Mouse (Mus musculus) neural tube, embryonic 14.5 days (tissue): ENCODE measurements at regions not wholly inside any gene's neighbourhood (a gene's known extent, or its start where the extent isn't known, plus 50 kb on each side); places are given as distances from the start of the nearest gene placed in this dataset.

Source experiments
- ATAC-seq: fragments of 200-750 bp; cut with Nextera tagmentation; 2 replicates; pipeline ENCODE4 v1.8.0; 2017; ENCODE audit warnings: low read depth, mild to moderate bottlenecking, moderate TSS enrichment, moderate library complexity
- H3K27ac ChIP-seq: fragments of 300-500 bp; sonication (generic); 2 replicates; pipeline ENCODE4 v1.5.1; 2014; ENCODE audit warnings: low read depth, mild to moderate bottlenecking, control low read depth, low read length, moderate library complexity, mixed read lengths
- H3K27me3 ChIP-seq: fragments of 300-500 bp; sonication (generic); 2 replicates; pipeline ENCODE4 v1.6.1; 2014; ENCODE audit warnings: low read length; ENCODE audit not compliant: control insufficient read depth, insufficient read depth
- H3K36me3 ChIP-seq: fragments of 300-500 bp; sonication (generic); 2 replicates; pipeline ENCODE4 v1.6.1; 2014; ENCODE audit warnings: low read length, mixed read lengths; ENCODE audit not compliant: control insufficient read depth, insufficient read depth
- H3K4me1 ChIP-seq: fragments of 300-500 bp; sonication (generic); 2 replicates; pipeline ENCODE4 v1.6.1; 2014; ENCODE audit warnings: low read length; ENCODE audit not compliant: control insufficient read depth, insufficient read depth
- H3K4me2 ChIP-seq: fragments of 300-500 bp; sonication (generic); 2 replicates; pipeline ENCODE4 v1.6.1; 2014; ENCODE audit warnings: mild to moderate bottlenecking, low read depth, low read length, control low read depth
- H3K4me3 ChIP-seq: fragments of 300-500 bp; sonication (generic); 2 replicates; pipeline ENCODE4 v1.5.1; 2014; ENCODE audit warnings: low read depth, low read length, control low read depth, mixed read lengths
- H3K9ac ChIP-seq: fragments of 300-500 bp; sonication (generic); replicated peaks from 2 replicates; pipeline ENCODE4 v1.6.1; 2014; ENCODE audit warnings: low read depth, mild to moderate bottlenecking, control low read depth, low read length, mixed read lengths
- H3K9me3 ChIP-seq: fragments of 300-500 bp; sonication (generic); 2 replicates; pipeline ENCODE4 v1.6.1; 2016; ENCODE audit warnings: low read length; ENCODE audit not compliant: control insufficient read depth
- WGBS: fragments of 180-500 bp; shearing (Covaris S2); extraction: QIAGEN DNeasy Blood & Tissue Kit; methylation state at CpG from one replicate; pipeline ENCODE4 v1.1.7; 2014; 5-methylcytosine and 5-hydroxymethylcytosine counted together

GRCm38 (mm10) chr4:55711500-55712341, 179.5 kb upstream of the Klf4 start:
- Histone ChIP-seq H3K4me1 (0 out of 2 replicates have a peak, but pooled peaks cover 2% of the 10 kb centered on the region), H3K27ac (no peak overlapping the region), H3K27me3 (no peaks in the 10 kb centered on the region), H3K4me2 (no peak overlapping the region), H3K36me3 (no peaks in the 10 kb centered on the region), H3K4me3 (no peak overlapping the region), H3K9ac (no peak overlapping the region), H3K9me3 (no peaks in the 10 kb centered on the region)
- WGBS, result 47% methylated on average over 13 of the region's 13 CpGs
- ATAC-seq, result peak; percentile 81; the same call in 1 of the 2 replicates

GRCm38 (mm10) chr4:55710476-55710875, 178.2 kb upstream of the Klf4 start:
- no peak overlapping the region for H3K9ac ChIP-seq
- 0 out of 2 replicates have a peak, but pooled peaks cover 2% of the 10 kb centered on the region for H3K4me1 ChIP-seq
- H3K9me3 ChIP-seq, result no peaks in the 10 kb centered on the region
- ATAC-seq, result no peak
- H3K4me2 ChIP-seq, result no peak overlapping the region
- H3K36me3 ChIP-seq, result no peaks in the 10 kb centered on the region
- 91% methylated on average over 5 of the region's 5 CpGs for WGBS
- no peak overlapping the region for H3K4me3 ChIP-seq
- no peaks in the 10 kb centered on the region for H3K27me3 ChIP-seq
- H3K27ac ChIP-seq, result no peak overlapping the region

GRCm38 (mm10) chr4:55708808-55709207, 176.5 kb upstream of the Klf4 start:
- Histone ChIP-seq H3K4me3 (no peak overlapping the region), H3K27ac (no peak overlapping the region), H3K9me3 (no peaks in the 10 kb centered on the region), H3K9ac (no peak overlapping the region), H3K27me3 (no peaks in the 10 kb centered on the region), H3K36me3 (no peaks in the 10 kb centered on the region), H3K4me1 (0 out of 2 replicates have a peak, but pooled peaks cover 2% of the 10 kb centered on the region), H3K4me2 (no peak overlapping the region)
- 74% methylated on average over 2 of the region's 2 CpGs for WGBS
- ATAC-seq, result no peak

DNA sequence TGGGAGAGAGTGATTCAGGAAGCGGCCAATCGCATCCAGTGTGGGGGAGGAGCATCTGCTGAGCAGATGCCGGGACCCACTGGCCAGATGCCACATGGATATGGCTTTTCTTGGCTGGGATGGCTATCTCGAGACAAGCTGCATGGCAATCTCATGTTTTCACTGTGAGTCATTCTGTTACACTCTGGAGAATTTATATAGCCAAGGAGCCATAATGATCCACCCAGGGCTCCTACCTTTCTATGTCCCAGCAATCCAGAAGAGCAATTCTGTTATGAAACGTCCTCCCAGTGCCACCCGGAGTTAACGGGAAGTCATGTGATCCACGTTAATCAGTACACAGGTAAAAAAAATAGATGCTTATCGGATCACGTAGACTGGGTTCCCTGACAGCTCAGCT, 175.7 kb upstream of the Klf4 start:
- Histone ChIP-seq H3K27ac (no peak overlapping the region), H3K4me1 (0 out of 2 replicates have a peak, but pooled peaks cover 2% of the 10 kb centered on the region), H3K4me3 (no peak overlapping the region), H3K36me3 (no peaks in the 10 kb centered on the region), H3K9me3 (no peaks in the 10 kb centered on the region), H3K4me2 (no peak overlapping the region), H3K9ac (no peak overlapping the region), H3K27me3 (no peaks in the 10 kb centered on the region)
- no peak for ATAC-seq
- 77% methylated on average over 10 of the region's 10 CpGs for WGBS

GRCm38 (mm10) chr4:55704921-55705320, 172.7 kb upstream of the Klf4 start:
- no peak overlapping the region for H3K27ac ChIP-seq
- H3K4me2 ChIP-seq, result no peak overlapping the region
- H3K4me1 ChIP-seq, result no peaks in the 10 kb centered on the region
- H3K9me3 ChIP-seq, result no peaks in the 10 kb centered on the region
- no peak overlapping the region for H3K4me3 ChIP-seq
- no peak for ATAC-seq
- H3K9ac ChIP-seq, result no peak overlapping the region
- 95% methylated on average over 4 of the region's 4 CpGs for WGBS
- no peaks in the 10 kb centered on the region for H3K36me3 ChIP-seq
- no peaks in the 10 kb centered on the region for H3K27me3 ChIP-seq

DNA sequence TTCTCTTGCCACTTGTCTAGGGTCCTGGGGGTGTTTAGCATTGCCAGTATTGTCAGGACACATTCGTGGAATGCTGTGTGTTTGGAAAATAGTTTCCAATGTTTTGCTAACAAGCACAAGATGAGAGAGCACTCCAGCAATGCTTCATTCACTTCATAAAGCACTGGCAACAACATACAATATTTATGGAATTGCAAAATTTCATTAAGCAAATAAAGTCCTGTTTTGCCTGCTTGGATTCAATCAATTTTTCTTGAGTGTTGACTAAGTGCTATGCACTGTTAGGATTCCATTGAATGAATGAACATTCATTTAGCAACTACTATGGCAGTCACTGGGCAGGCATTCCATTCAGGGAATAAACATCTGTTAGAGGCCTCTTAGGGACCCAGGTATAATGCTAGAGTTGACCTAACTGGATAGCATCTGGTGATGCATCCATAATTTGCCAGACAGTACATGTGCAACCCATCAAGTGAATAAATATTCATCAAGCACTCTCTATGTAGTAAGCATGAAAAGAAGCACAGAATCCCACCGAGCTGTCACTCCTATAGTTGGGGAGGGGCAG, 171.2 kb upstream of the Klf4 start:
- H3K9me3 ChIP-seq, result no peaks in the 10 kb centered on the region
- H3K9ac ChIP-seq, result no peak overlapping the region
- no peaks in the 10 kb centered on the region for H3K4me1 ChIP-seq
- 71% methylated on average over 2 of the region's 2 CpGs for WGBS
- no peak overlapping the region for H3K4me3 ChIP-seq
- H3K27ac ChIP-seq, result no peak overlapping the region
- H3K4me2 ChIP-seq, result no peak overlapping the region
- ATAC-seq, result no peak
- no peaks in the 10 kb centered on the region for H3K36me3 ChIP-seq
- no peaks in the 10 kb centered on the region for H3K27me3 ChIP-seq

- ATAC-seq, result no peak
- Histone ChIP-seq H3K4me1 (no peaks in the 10 kb centered on the region), H3K4me3 (no peak overlapping the region), H3K27ac (no peak overlapping the region), H3K4me2 (no peak overlapping the region), H3K9ac (no peak overlapping the region), H3K9me3 (no peaks in the 10 kb centered on the region), H3K27me3 (no peaks in the 10 kb centered on the region), H3K36me3 (no peaks in the 10 kb centered on the region)
- 83% methylated on average over 2 of the region's 2 CpGs for WGBS
Observed at GRCm38 (mm10) chr4:55701334-55701733, 169.1 kb upstream of the Klf4 start.

GRCm38 (mm10) chr4:55699917-55700316, 167.7 kb upstream of the Klf4 start:
- Histone ChIP-seq H3K27ac (no peak overlapping the region), H3K4me2 (no peak overlapping the region), H3K9me3 (no peaks in the 10 kb centered on the region), H3K4me3 (no peak overlapping the region), H3K36me3 (no peaks in the 10 kb centered on the region), H3K9ac (no peak overlapping the region), H3K27me3 (no peaks in the 10 kb centered on the region), H3K4me1 (no peaks in the 10 kb centered on the region)
- 79% methylated on average over 8 of the region's 8 CpGs for WGBS
- ATAC-seq, result no peak

- H3K4me2 ChIP-seq, result no peak overlapping the region
- no peaks in the 10 kb centered on the region for H3K36me3 ChIP-seq
- no peak overlapping the region for H3K27ac ChIP-seq
- H3K9ac ChIP-seq, result no peak overlapping the region
- no peaks in the 10 kb centered on the region for H3K9me3 ChIP-seq
- no peak for ATAC-seq
- H3K27me3 ChIP-seq, result no peaks in the 10 kb centered on the region
- no peaks in the 10 kb centered on the region for H3K4me1 ChIP-seq
- H3K4me3 ChIP-seq, result no peak overlapping the region
- WGBS, result 83% methylated on average over 5 of the region's 5 CpGs
Observed at GRCm38 (mm10) chr4:55699161-55699560, 166.9 kb upstream of the Klf4 start.
